Mouse (Mus musculus): ENCODE measurements around the gene Hs3st4. TPM values are rescaled to one million over a fixed set of nuclear protein-coding genes. Genes with fewer than 3 reads are reported as not detected.

Hs3st4 gene
- polyA plus RNA-seq, 1 experiment from 2014 or later: 4.5 TPM

- Histone ChIP-seq H3K27me3 (no peaks in the 10 kb centered on the region), H3K9me3 (no peaks in the 10 kb centered on the region), H3K4me2 (no peak overlapping the region), H3K27ac (replicated peaks) (no peak overlapping the region), H3K36me3 (no peaks in the 10 kb centered on the region), H3K4me1 (replicated peaks) (no peaks in the 10 kb centered on the region), H3K4me3 (no peak overlapping the region), H3K9ac (no peak overlapping the region)
- no peak for ATAC-seq (ENCODE audit: low read depth)
- WGBS: 66% methylated on average over 2 of the region's 2 CpGs
These were observed 168.2 kb downstream of the Hs3st4 start for GRCm38 (mm10) chr7:124150901-124151300.

DNA sequence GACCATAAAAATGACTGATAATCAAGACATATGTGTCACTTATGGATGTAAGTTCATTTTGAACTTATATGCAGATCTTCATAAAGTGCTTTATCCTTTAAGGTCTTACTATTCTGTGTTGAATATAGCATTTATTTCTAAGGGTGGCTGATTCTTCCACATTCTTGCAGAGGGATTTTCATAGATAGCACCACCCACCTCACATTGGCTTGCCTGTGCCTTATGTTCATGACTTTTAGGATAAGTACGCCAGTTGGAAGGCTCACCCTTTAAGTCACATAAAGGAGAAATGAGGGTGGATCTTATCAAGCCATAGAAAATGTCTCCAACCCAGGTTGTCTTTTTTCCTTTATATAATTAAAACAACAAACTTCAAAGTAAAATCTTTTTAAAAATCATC, 180.6 kb downstream of the Hs3st4 start:
- 94% methylated on average over 1 of the region's 1 CpGs for WGBS
- Histone ChIP-seq H3K9me3 (no peaks in the 10 kb centered on the region), H3K4me1 (replicated peaks) (no peaks in the 10 kb centered on the region), H3K9ac (no peak overlapping the region), H3K36me3 (no peaks in the 10 kb centered on the region), H3K27ac (replicated peaks) (no peak overlapping the region), H3K4me3 (no peak overlapping the region), H3K4me2 (no peak overlapping the region), H3K27me3 (no peaks in the 10 kb centered on the region)
- no peak for ATAC-seq (ENCODE audit: low read depth)

- Histone ChIP-seq H3K9ac (no peak overlapping the region), H3K27me3 (no peaks in the 10 kb centered on the region), H3K36me3 (no peaks in the 10 kb centered on the region), H3K9me3 (no peaks in the 10 kb centered on the region), H3K4me1 (replicated peaks) (no peaks in the 10 kb centered on the region), H3K4me2 (no peak overlapping the region), H3K27ac (replicated peaks) (no peak overlapping the region), H3K4me3 (no peak overlapping the region)
- no peak for ATAC-seq (ENCODE audit: low read depth)
- WGBS: 67% methylated on average over 1 of the region's 1 CpGs
These were observed 183.6 kb downstream of the Hs3st4 start for GRCm38 (mm10) chr7:124166229-124166628.

DNA sequence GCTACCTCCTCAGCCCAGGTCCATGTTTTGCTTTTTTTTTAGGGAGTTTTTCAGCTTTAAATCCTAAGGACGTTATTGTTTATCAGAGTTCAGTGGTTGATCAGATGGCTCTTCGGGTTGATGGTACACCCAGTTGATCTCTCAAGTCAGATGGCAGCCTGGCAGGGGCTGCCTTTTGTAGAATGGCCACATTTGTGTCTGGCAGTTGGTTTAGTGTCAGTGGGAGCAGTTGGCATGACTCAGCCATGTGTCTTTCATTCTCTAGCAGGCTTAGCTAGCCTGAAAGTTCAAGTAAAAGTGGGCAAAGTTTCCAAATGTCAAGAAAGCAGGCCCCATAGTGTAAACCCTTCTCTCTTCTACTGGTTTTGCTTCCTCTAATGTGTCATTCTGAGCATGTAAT, 186.1 kb downstream of the Hs3st4 start:
- Histone ChIP-seq H3K36me3 (no peaks in the 10 kb centered on the region), H3K27me3 (no peaks in the 10 kb centered on the region), H3K9me3 (no peaks in the 10 kb centered on the region), H3K4me1 (replicated peaks) (no peaks in the 10 kb centered on the region), H3K9ac (no peak overlapping the region), H3K27ac (replicated peaks) (no peak overlapping the region), H3K4me3 (no peak overlapping the region), H3K4me2 (no peak overlapping the region)
- 86% methylated on average over 2 of the region's 2 CpGs for WGBS
- no peak for ATAC-seq (ENCODE audit: low read depth)

GRCm38 (mm10) chr7:124170001-124170400, 187.3 kb downstream of the Hs3st4 start:
- WGBS: 88% methylated on average over 2 of the region's 2 CpGs
- H3K27me3 ChIP-seq: no peaks in the 10 kb centered on the region
- no peaks in the 10 kb centered on the region for H3K9me3 ChIP-seq
- no peak overlapping the region for H3K27ac ChIP-seq (replicated peaks)
- H3K9ac ChIP-seq: no peak overlapping the region
- no peak for ATAC-seq (ENCODE audit: low read depth)
- no peak overlapping the region for H3K4me3 ChIP-seq
- no peaks in the 10 kb centered on the region for H3K4me1 ChIP-seq (replicated peaks)
- no peak overlapping the region for H3K4me2 ChIP-seq
- no peaks in the 10 kb centered on the region for H3K36me3 ChIP-seq

- H3K9me3 ChIP-seq: no peaks in the 10 kb centered on the region
- no peaks in the 10 kb centered on the region for H3K4me1 ChIP-seq (replicated peaks)
- no peak for ATAC-seq (ENCODE audit: low read depth)
- H3K4me3 ChIP-seq: no peak overlapping the region
- no peak overlapping the region for H3K9ac ChIP-seq
- H3K36me3 ChIP-seq: no peaks in the 10 kb centered on the region
- no peaks in the 10 kb centered on the region for H3K27me3 ChIP-seq
- H3K27ac ChIP-seq (replicated peaks): no peak overlapping the region
- H3K4me2 ChIP-seq: no peak overlapping the region
These were observed 189.3 kb downstream of the Hs3st4 start for GRCm38 (mm10) chr7:124171992-124172391.

GRCm38 (mm10) chr7:124180926-124181325, 198.3 kb downstream of the Hs3st4 start:
- Histone ChIP-seq H3K9me3 (no peaks in the 10 kb centered on the region), H3K27ac (replicated peaks) (no peak overlapping the region), H3K27me3 (no peaks in the 10 kb centered on the region), H3K36me3 (no peaks in the 10 kb centered on the region), H3K4me2 (no peak overlapping the region), H3K4me3 (no peak overlapping the region), H3K9ac (no peak overlapping the region), H3K4me1 (replicated peaks) (no peaks in the 10 kb centered on the region)
- WGBS: 91% methylated on average over 3 of the region's 3 CpGs
- ATAC-seq (ENCODE audit: low read depth): no peak

- Histone ChIP-seq H3K27me3 (no peaks in the 10 kb centered on the region), H3K4me2 (no peak overlapping the region), H3K9me3 (no peaks in the 10 kb centered on the region), H3K9ac (no peak overlapping the region), H3K36me3 (no peaks in the 10 kb centered on the region), H3K27ac (replicated peaks) (no peak overlapping the region), H3K4me3 (no peak overlapping the region), H3K4me1 (replicated peaks) (no peaks in the 10 kb centered on the region)
- no peak for ATAC-seq (ENCODE audit: low read depth)
- 86% methylated on average over 1 of the region's 1 CpGs for WGBS
These were observed 202.0 kb downstream of the Hs3st4 start for GRCm38 (mm10) chr7:124184693-124185092.

- no peaks in the 10 kb centered on the region for H3K4me1 ChIP-seq (replicated peaks)
- no peak overlapping the region for H3K27ac ChIP-seq (replicated peaks)
- H3K9me3 ChIP-seq: no peaks in the 10 kb centered on the region
- no peak overlapping the region for H3K4me3 ChIP-seq
- H3K9ac ChIP-seq: no peak overlapping the region
- ATAC-seq (ENCODE audit: low read depth): no peak
- no peak overlapping the region for H3K4me2 ChIP-seq
- H3K36me3 ChIP-seq: no peaks in the 10 kb centered on the region
- WGBS: 80% methylated on average over 6 of the region's 6 CpGs
- no peaks in the 10 kb centered on the region for H3K27me3 ChIP-seq
These were observed 216.3 kb downstream of the Hs3st4 start for GRCm38 (mm10) chr7:124198811-124199570.

GRCm38 (mm10) chr7:124216921-124217320, 234.3 kb downstream of the Hs3st4 start:
- no peak for ATAC-seq (ENCODE audit: low read depth)

DNA sequence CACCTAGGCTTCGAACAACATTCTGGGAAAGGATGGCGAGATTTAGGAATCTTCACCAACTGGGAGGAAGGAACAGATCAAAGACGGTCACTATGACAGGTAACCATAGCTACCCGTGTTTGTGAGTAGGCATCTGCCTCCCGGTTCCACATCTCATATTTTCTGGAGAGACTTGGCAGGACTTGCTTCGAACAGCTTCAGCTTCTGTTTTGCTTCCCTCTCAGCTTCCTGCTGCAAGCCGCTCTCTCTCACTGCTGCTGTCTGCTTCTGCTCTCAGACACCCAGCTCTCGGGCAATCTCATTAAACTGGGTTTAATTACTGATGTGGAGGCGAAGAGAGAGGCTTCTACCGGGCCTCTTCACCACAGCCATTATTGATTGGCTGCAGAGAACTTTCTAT, 237.9 kb downstream of the Hs3st4 start:
- WGBS: 61% methylated on average over 10 of the region's 10 CpGs
- H3K4me3 ChIP-seq: no peak overlapping the region
- H3K9me3 ChIP-seq: no peaks in the 10 kb centered on the region
- H3K9ac ChIP-seq: no peak overlapping the region
- H3K27ac ChIP-seq (replicated peaks): no peak overlapping the region
- no peak for ATAC-seq (ENCODE audit: low read depth)
- H3K4me1 ChIP-seq (replicated peaks): peaks cover 15% of the 10 kb centered on the region; the same call in 1 of the 2 replicates
- no peak overlapping the region for H3K4me2 ChIP-seq
- no peaks in the 10 kb centered on the region for H3K36me3 ChIP-seq
- no peaks in the 10 kb centered on the region for H3K27me3 ChIP-seq

More at GRCm38 (mm10) chr7:124216921-124217320, 234.3 kb downstream of the Hs3st4 start:
- Histone ChIP-seq H3K27me3 (no peaks in the 10 kb centered on the region), H3K9me3 (no peaks in the 10 kb centered on the region), H3K9ac (no peak overlapping the region), H3K4me2 (no peak overlapping the region), H3K36me3 (no peaks in the 10 kb centered on the region), H3K4me1 (replicated peaks) (peaks cover 15% of the 10 kb centered on the region; the same call in 1 of the 2 replicates), H3K4me3 (no peak overlapping the region), H3K27ac (replicated peaks) (no peak overlapping the region)
- 89% methylated on average over 1 of the region's 1 CpGs for WGBS

DNA sequence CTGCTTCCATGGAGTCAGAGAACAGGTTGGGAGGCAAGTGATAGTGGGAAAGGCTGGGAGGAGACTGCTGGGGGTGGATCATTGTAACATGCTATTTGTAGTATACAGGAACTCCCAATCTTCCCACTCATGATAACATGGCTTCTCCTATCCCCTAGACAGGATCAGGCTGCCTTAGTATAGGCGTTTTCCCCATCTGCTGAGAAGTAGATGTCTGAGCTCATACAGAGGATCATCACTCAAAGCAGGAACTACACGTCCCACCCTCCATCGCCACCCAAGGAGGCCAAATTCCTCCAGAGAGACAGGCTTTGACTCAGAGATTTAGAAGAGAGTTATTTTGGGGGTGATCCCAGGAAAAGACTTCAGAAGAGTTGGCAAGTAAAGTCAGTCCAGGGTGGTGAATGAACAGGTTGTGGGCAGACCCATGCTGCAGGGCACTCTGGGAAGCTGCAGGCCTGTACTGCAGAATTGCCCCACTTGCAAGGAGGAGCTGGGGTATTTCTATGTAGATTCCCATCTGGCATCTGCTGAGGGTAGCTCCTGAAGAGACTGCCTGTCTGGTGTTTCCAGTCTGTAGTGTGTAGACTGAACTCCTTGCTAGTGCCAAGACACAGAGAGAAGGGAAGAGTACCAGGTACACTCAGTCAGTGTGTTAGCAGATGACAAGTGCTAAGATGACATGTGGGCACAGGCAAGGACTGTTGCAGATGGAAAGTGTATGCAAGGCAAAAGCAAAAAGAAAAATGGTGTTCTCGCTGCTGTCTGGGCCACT, 255.4 kb downstream of the Hs3st4 start:
- 87% methylated on average over 4 of the region's 4 CpGs for whole genome bisulfite sequencing
- no peaks in the 10 kb centered on the region for H3K9me3 ChIP-seq
- ATAC-seq (ENCODE audit: low read depth): no peak
- H3K9ac ChIP-seq: no peak overlapping the region
- peaks cover 33% of the 10 kb centered on the region for H3K4me1 ChIP-seq (replicated peaks)
- no peak overlapping the region for H3K27ac ChIP-seq (replicated peaks)
- no peak overlapping the region for H3K4me2 ChIP-seq
- peaks cover 9% of the 10 kb centered on the region for H3K27me3 ChIP-seq
- H3K4me3 ChIP-seq: no peak overlapping the region
- no peaks in the 10 kb centered on the region for H3K36me3 ChIP-seq

Data from neural tube, embryonic 13.5 days (tissue).